23 mouse cellular contexts compared by ENCODE assay signal in genomic region chr12:100991119-100991518, GRCm38 (mm10). TPM values are rescaled to one million over a fixed set of nuclear protein-coding genes. Genes with fewer than 3 reads are reported as not detected.
DNase-seq lines count a peak whose midpoint lies in the region; ATAC-seq and TF ChIP-seq lines count a peak whose summit lies in the region.
"Had no signal": no experiment of that assay in that cellular context is flagged by ENCODE, and none has a peak within 500 bp of the region (broad histone marks: within the 10 kb centered on the region; RNA-seq: fewer than 3 reads in every experiment).

No protein-coding gene starts in this region.

- H3K9me3 ChIP-seq in forebrain, embryonic 10.5 days, result no peaks in the 10 kb centered on the region
- H3K9me3 ChIP-seq in forebrain, embryonic 16.5 days (ENCODE audit: control insufficient read depth, low read length), result no peaks in the 10 kb centered on the region
- H3K9me3 ChIP-seq in kidney, embryonic 16.5 days (ENCODE audit: low read length), result no peaks in the 10 kb centered on the region
- no peaks in the 10 kb centered on the region for H3K9me3 ChIP-seq in neural tube, embryonic 13.5 days
- H3K9me3 ChIP-seq in stomach, postnatal 0 days (ENCODE audit: control insufficient read depth, low read length), result no peaks in the 10 kb centered on the region
- H3K9me3 ChIP-seq: embryonic facial prominence, embryonic 10.5 days; heart, embryonic 13.5 days; limb, embryonic 12.5 days; liver, embryonic 13.5 days; lung, embryonic 15.5 days; stomach, embryonic 15.5 days had no signal

- peak overlapping the region; percentile 80 for H3K27ac ChIP-seq in forebrain, embryonic 10.5 days
- no peak overlapping the region for H3K27ac ChIP-seq in forebrain, embryonic 16.5 days (ENCODE audit: low read length)
- peak overlapping the region; percentile 47; the same call in 1 of the 2 replicates for H3K27ac ChIP-seq in kidney, embryonic 16.5 days (ENCODE audit: low read length)
- H3K27ac ChIP-seq in neural tube, embryonic 13.5 days (replicated peaks), result peak overlapping the region; percentile 70; the same call in 1 of the 2 replicates
- H3K27ac ChIP-seq in stomach, postnatal 0 days (replicated peaks), result no peak overlapping the region
- H3K27ac ChIP-seq: heart, embryonic 13.5 days; kidney, postnatal 0 days; liver, embryonic 13.5 days; lung, embryonic 15.5 days; stomach, embryonic 15.5 days had no signal

- no peak for TF ChIP-seq EP300 in stomach, postnatal 0 days (optimal IDR thresholded peaks at IDR 0.05)

- TF ChIP-seq CTCF in stomach, postnatal 0 days (IDR thresholded peaks at IDR 0.05; ENCODE audit: low read depth), result no peak

- WGBS in forebrain, embryonic 10.5 days, result 76% methylated on average over 3 of the region's 3 CpGs
- WGBS in forebrain, embryonic 16.5 days, result 78% methylated on average over 3 of the region's 3 CpGs
- WGBS in kidney, embryonic 16.5 days, result 60% methylated on average over 3 of the region's 3 CpGs
- WGBS in neural tube, embryonic 13.5 days, result 67% methylated on average over 3 of the region's 3 CpGs
- 62% methylated on average over 3 of the region's 3 CpGs for WGBS in stomach, postnatal 0 days

- H3K36me3 ChIP-seq in forebrain, embryonic 10.5 days (replicated peaks), result peaks cover 18% of the 10 kb centered on the region
- H3K36me3 ChIP-seq in forebrain, embryonic 16.5 days (ENCODE audit: control insufficient read depth, insufficient read depth), result no peaks in the 10 kb centered on the region
- H3K36me3 ChIP-seq in kidney, embryonic 16.5 days (ENCODE audit: insufficient read depth, low read length), result no peaks in the 10 kb centered on the region
- no peaks in the 10 kb centered on the region for H3K36me3 ChIP-seq in neural tube, embryonic 13.5 days
- H3K36me3 ChIP-seq in stomach, postnatal 0 days (ENCODE audit: control insufficient read depth, insufficient read depth, low read length), result no peaks in the 10 kb centered on the region
- H3K36me3 ChIP-seq: heart, embryonic 13.5 days; limb, embryonic 12.5 days; liver, embryonic 13.5 days; lung, embryonic 15.5 days; stomach, embryonic 15.5 days had no signal

- no peak overlapping the region for H3K4me2 ChIP-seq in forebrain, embryonic 16.5 days (ENCODE audit: low read length)
- H3K4me2 ChIP-seq in kidney, embryonic 16.5 days (replicated peaks; ENCODE audit: low read depth, low read length), result no peak overlapping the region
- no peak overlapping the region for H3K4me2 ChIP-seq in neural tube, embryonic 13.5 days
- H3K4me2 ChIP-seq in stomach, postnatal 0 days (replicated peaks; ENCODE audit: low read depth), result no peak overlapping the region
- H3K4me2 ChIP-seq: heart, embryonic 13.5 days; liver, embryonic 13.5 days; lung, embryonic 15.5 days; stomach, embryonic 15.5 days had no signal

- peaks cover 87% of the 10 kb centered on the region for H3K4me1 ChIP-seq in forebrain, embryonic 10.5 days
- peaks cover 41% of the 10 kb centered on the region for H3K4me1 ChIP-seq in forebrain, embryonic 16.5 days (replicated peaks; ENCODE audit: control insufficient read depth, insufficient read depth, low read length)
- H3K4me1 ChIP-seq in kidney, embryonic 16.5 days (ENCODE audit: insufficient read depth, low read length), result peaks cover 49% of the 10 kb centered on the region
- H3K4me1 ChIP-seq in neural tube, embryonic 13.5 days (replicated peaks), result peaks cover 77% of the 10 kb centered on the region
- no peaks in the 10 kb centered on the region; the same call in 1 of the 2 replicates for H3K4me1 ChIP-seq in stomach, postnatal 0 days (replicated peaks; ENCODE audit: control insufficient read depth, insufficient read depth)

- DNase-seq in forebrain, embryonic 10.5 days (ENCODE audit: extremely low spot score, low spot score), result no peak
- no peak for DNase-seq in kidney, postnatal 25 days
- no peak for DNase-seq in neural tube, embryonic 10.5 days (ENCODE audit: extremely low spot score, low spot score)
- DNase-seq in stomach, postnatal 0 days (ENCODE audit: low spot score), result peak; percentile 53
- DNase-seq in MN1 (ENCODE audit: low spot score), result no peak
- DNase-seq: adrenal gland, adult 8-10 months; cerebellum, adult 9-10 months; heart, adult 11 months; liver, embryonic 13.5 days; lung, postnatal 4 days; right cerebral cortex, postnatal 14 days; thymus, adult 2 months had no signal

- H3K4me3 ChIP-seq in forebrain, embryonic 10.5 days, result no peak overlapping the region
- no peak overlapping the region for H3K4me3 ChIP-seq in forebrain, embryonic 16.5 days (replicated peaks; ENCODE audit: low read length)
- H3K4me3 ChIP-seq in kidney, embryonic 16.5 days (ENCODE audit: low read length), result no peak overlapping the region
- no peak overlapping the region for H3K4me3 ChIP-seq in neural tube, embryonic 13.5 days
- H3K4me3 ChIP-seq in stomach, postnatal 0 days (ENCODE audit: low read depth, low read length), result no peak overlapping the region
- H3K4me3 ChIP-seq: embryonic facial prominence, embryonic 10.5 days; heart, embryonic 13.5 days; limb, embryonic 12.5 days; liver, embryonic 13.5 days; lung, embryonic 15.5 days; stomach, embryonic 15.5 days had no signal

- no peak overlapping the region for H3K9ac ChIP-seq in forebrain, embryonic 16.5 days (replicated peaks; ENCODE audit: low read depth, low read length)
- no peak overlapping the region for H3K9ac ChIP-seq in kidney, embryonic 16.5 days (replicated peaks; ENCODE audit: low read length)
- H3K9ac ChIP-seq in neural tube, embryonic 13.5 days, result no peak overlapping the region
- H3K9ac ChIP-seq in stomach, postnatal 0 days (ENCODE audit: low read length), result no peak overlapping the region
- H3K9ac ChIP-seq: heart, embryonic 13.5 days; limb, embryonic 12.5 days; liver, embryonic 13.5 days; lung, embryonic 15.5 days; stomach, embryonic 15.5 days had no signal

- H3K27me3 ChIP-seq in forebrain, embryonic 10.5 days (ENCODE audit: poor library complexity, severe bottlenecking), result 0 out of 2 replicates have a peak, but pooled peaks cover 4% of the 10 kb centered on the region
- H3K27me3 ChIP-seq in forebrain, embryonic 16.5 days (replicated peaks; ENCODE audit: control insufficient read depth, insufficient read depth, low read length), result no peaks in the 10 kb centered on the region
- no peaks in the 10 kb centered on the region for H3K27me3 ChIP-seq in kidney, embryonic 16.5 days (ENCODE audit: insufficient read depth, low read length)
- peaks cover 9% of the 10 kb centered on the region; the same call in 1 of the 2 replicates for H3K27me3 ChIP-seq in neural tube, embryonic 13.5 days
- H3K27me3 ChIP-seq in stomach, postnatal 0 days (ENCODE audit: control insufficient read depth, insufficient read depth, low read length), result no peaks in the 10 kb centered on the region
- H3K27me3 ChIP-seq: liver, embryonic 13.5 days; lung, embryonic 15.5 days; Patski; stomach, embryonic 15.5 days had no signal

- no peak for ATAC-seq in forebrain, embryonic 16.5 days
- ATAC-seq in kidney, embryonic 16.5 days (ENCODE audit: low FRiP score, low TSS enrichment), result no peak
- ATAC-seq in neural tube, embryonic 13.5 days (ENCODE audit: low read depth), result no peak
- peak; percentile 70 for ATAC-seq in stomach, postnatal 0 days (ENCODE audit: low FRiP score, low TSS enrichment)
- ATAC-seq: intestine, postnatal 0 days; Patski had no signal

RNA-seq across cellular contexts. Expression of gene Ccdc88c, which starts 37.7 kb away (rescaled TPM):
- polyA plus RNA-seq in forebrain, embryonic 10.5 days (2016; fragmentation: Nextera tagmentation; extraction: Ambion mirVana), result 19.8 and 22.6 TPM in 2 replicates
- polyA plus RNA-seq in forebrain, embryonic 16.5 days (2015; fragmentation: Nextera tagmentation; extraction: Ambion mirVana), result 18.1 and 20.7 TPM in 2 replicates
- 12.0 and 14.3 TPM in 2 replicates for polyA plus RNA-seq in kidney, embryonic 16.5 days (2015; fragmentation: Nextera tagmentation; extraction: Ambion mirVana)
- polyA plus RNA-seq in neural tube, embryonic 13.5 days (2015; fragmentation: Nextera tagmentation; extraction: Ambion mirVana), result 11.0 and 11.8 TPM in 2 replicates
- 5.7 and 6.0 TPM in 2 replicates for polyA plus RNA-seq in stomach, postnatal 0 days (2015; fragmentation: Nextera tagmentation; extraction: Ambion mirVana)

Comparison
In these comparisons a context has a peak if more than half of its experiments do, and no peak if none do; other contexts are left out.
1. H3K27ac ChIP-seq: peak in forebrain, embryonic 10.5 days (single experiment), kidney, embryonic 16.5 days (single experiment) and neural tube, embryonic 13.5 days (single experiment); none in forebrain, embryonic 16.5 days (single experiment) and stomach, postnatal 0 days (single experiment).